Mouse (Mus musculus): Measurements from ENCODE around the gene Gstm1. TPM values are rescaled to one million over a fixed set of nuclear protein-coding genes. Genes with fewer than 3 reads are reported as not detected.

Gstm1 gene
- total and polyA plus RNA-seq, 3 experiments, result 0.31 to 6.7 TPM; not detected in 1

DNA sequence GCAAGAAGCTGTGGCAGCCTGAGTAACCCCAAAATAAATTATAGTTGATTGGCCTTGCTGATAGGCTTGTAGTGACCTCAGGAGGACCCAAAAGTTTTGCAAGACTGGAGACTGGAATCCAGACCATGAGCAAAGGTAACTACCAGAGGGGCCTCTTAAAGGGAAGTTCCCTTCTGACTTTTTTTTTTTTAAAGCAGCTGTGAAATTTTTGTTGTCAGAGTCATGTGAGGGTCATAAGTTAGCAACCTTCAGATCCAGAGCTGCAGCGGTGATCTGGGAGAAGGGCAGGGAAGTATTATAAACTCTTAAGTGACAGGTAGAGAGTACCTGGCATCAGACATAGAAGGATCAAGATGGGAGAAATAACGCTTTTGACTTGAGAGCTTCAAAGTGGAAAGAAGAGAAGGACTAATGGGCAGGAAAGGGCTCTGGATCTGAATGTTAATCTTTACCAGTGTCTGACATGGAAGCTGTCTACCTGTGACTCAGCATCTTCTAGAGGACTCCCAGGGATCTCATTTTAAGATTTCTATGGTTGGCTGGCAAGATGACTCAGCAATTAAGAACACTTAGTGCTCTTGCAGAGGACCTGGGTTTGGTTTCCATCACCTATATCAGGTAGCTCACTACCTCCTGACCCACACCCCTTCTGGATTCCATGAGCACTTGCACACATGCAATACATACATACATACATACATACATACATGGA, 29.3 kb upstream of the Gstm1 start:
- H3K27ac ChIP-seq (ENCODE audit: control insufficient read depth, low read depth, low read length), result no peak overlapping the region
- peaks cover 0 to 14% of the 10 kb centered on the region in 2 experiments; a peak in 2 of 4 replicates for H3K36me3 ChIP-seq (ENCODE audit: control insufficient read depth in 1 of 2, insufficient read depth in 2 of 2, low read length in 2 of 2)
- no peak overlapping the region for H3K4me3 ChIP-seq (ENCODE audit: control insufficient read depth in 1 of 2, insufficient read depth in 1 of 2, low read depth in 2 of 2, low read length in 2 of 2)
- TF ChIP-seq ELF1 (IDR thresholded peaks at IDR 0.05; ENCODE audit: low read depth, low read length), result no peak
- no peak for TF ChIP-seq CHD2 (IDR thresholded peaks at IDR 0.05; ENCODE audit: low read length)
- TF ChIP-seq E2F4 (IDR thresholded peaks at IDR 0.05; ENCODE audit: borderline replicate concordance, low read depth, low read length), result no peak
- no peak for TF ChIP-seq TAL1 (IDR thresholded peaks at IDR 0.05; ENCODE audit: low read length)
- no peak for TF ChIP-seq ZKSCAN1 (IDR thresholded peaks at IDR 0.05; ENCODE audit: low read depth, low read length)
- TF ChIP-seq EP300 (IDR thresholded peaks at IDR 0.05; ENCODE audit: low read depth in 1 of 2, low read length in 2 of 2), result no peak
- peak; percentile 63 for TF ChIP-seq ETS1 (IDR thresholded peaks at IDR 0.05; ENCODE audit: low read depth, low read length)
- peak; percentile 82 for TF ChIP-seq ZNF384 (IDR thresholded peaks at IDR 0.05; ENCODE audit: low read depth, low read length)
- TF ChIP-seq HCFC1 (IDR thresholded peaks at IDR 0.05; ENCODE audit: low read depth, low read length), result no peak
- no peak for TF ChIP-seq SMC3 (IDR thresholded peaks at IDR 0.05; ENCODE audit: low read depth, low read length)
- peak; percentile 77; the same call in 1 of the 2 replicates for TF ChIP-seq MAFK (IDR thresholded peaks at IDR 0.05; ENCODE audit: borderline replicate concordance, low read depth, low read length)
- TF ChIP-seq MYB (IDR thresholded peaks at IDR 0.05; ENCODE audit: low read depth, low read length), result no peak
- no peak for TF ChIP-seq NELFE (IDR thresholded peaks at IDR 0.05; ENCODE audit: low read depth, low read length)
- no peak for TF ChIP-seq MEF2A (IDR thresholded peaks at IDR 0.05; ENCODE audit: extremely low read depth, insufficient replicate concordance, low read depth, low read length, poor library complexity, severe bottlenecking)
- no peak for TF ChIP-seq ZMIZ1 (IDR thresholded peaks at IDR 0.05; ENCODE audit: low read depth, low read length)
- no peak for TF ChIP-seq MAX (IDR thresholded peaks at IDR 0.05; ENCODE audit: low read length)
- no peak for TF ChIP-seq UBTF (IDR thresholded peaks at IDR 0.05; ENCODE audit: borderline replicate concordance, insufficient read depth, low read depth, low read length)
- TF ChIP-seq SIN3A (IDR thresholded peaks at IDR 0.05; ENCODE audit: low read length), result no peak
- TF ChIP-seq USF2 (IDR thresholded peaks at IDR 0.05; ENCODE audit: borderline replicate concordance in 1 of 2, insufficient read depth in 1 of 2, low read depth in 1 of 2, low read length in 2 of 2), result no peak
- no peak for TF ChIP-seq CHD1 (IDR thresholded peaks at IDR 0.05; ENCODE audit: low read depth, low read length)
- TF ChIP-seq GABPA (IDR thresholded peaks at IDR 0.05; ENCODE audit: low read depth, low read length), result peak; percentile 73; the same call in 1 of the 2 replicates
- no peak for TF ChIP-seq POLR2A (IDR thresholded peaks at IDR 0.05; ENCODE audit: control insufficient read depth in 1 of 2, insufficient read depth in 1 of 2, low read depth in 1 of 2, low read length in 2 of 2, poor library complexity in 1 of 2)
- no peaks in the 10 kb centered on the region for H3K79me2 ChIP-seq (ENCODE audit: control insufficient read depth, insufficient read depth, low read length, poor library complexity)
- peak; percentile 68 for DNase-seq (ENCODE audit: low read depth, low spot score)
- H3K4me1 ChIP-seq (ENCODE audit: control insufficient read depth in 1 of 2, insufficient read depth in 2 of 2, low read length in 2 of 2), result peaks cover 2 to 15% of the 10 kb centered on the region in 2 experiments
- peaks cover 4% of the 10 kb centered on the region in 2 experiments; a peak in 3 of 4 replicates for H3K27me3 ChIP-seq (ENCODE audit: control insufficient read depth in 1 of 2, insufficient read depth in 2 of 2, low read length in 2 of 2)
- no peaks in the 10 kb centered on the region for H3K9me3 ChIP-seq (replicated peaks; ENCODE audit: insufficient read depth, low read length)
- no peak overlapping the region for H3K9ac ChIP-seq (ENCODE audit: control insufficient read depth, low read depth, low read length, poor library complexity, severe bottlenecking)

Measured in MEL (cell line).